Mouse (Mus musculus) liver, embryonic 15.5 days (tissue): ENCODE results near the gene Dnajb14. TPM values are rescaled to one million over a fixed set of nuclear protein-coding genes. Genes with fewer than 3 reads are reported as not detected.

Experiments used
- ATAC-seq: fragments of 200-750 bp; cut with Nextera tagmentation; 2 replicates; pipeline ENCODE4 v1.8.0; 2017; ENCODE audit warnings: moderate number of reproducible peaks, mild to moderate bottlenecking, moderate library complexity; ENCODE audit not compliant: insufficient read depth
- H3K27ac ChIP-seq: fragments of 300-500 bp; sonication (generic); replicated peaks from 2 replicates; pipeline ENCODE4 v1.5.1; 2015; ENCODE audit warnings: mild to moderate bottlenecking, inconsistent platforms
- H3K27me3 ChIP-seq: fragments of 300-500 bp; sonication (generic); 2 replicates; pipeline ENCODE4 v1.6.1; 2015; ENCODE audit warnings: mild to moderate bottlenecking, inconsistent platforms
- H3K36me3 ChIP-seq: fragments of 300-500 bp; sonication (generic); replicated peaks from 2 replicates; pipeline ENCODE4 v1.6.1; 2015; ENCODE audit warnings: moderate library complexity, mild to moderate bottlenecking, inconsistent platforms
- H3K4me1 ChIP-seq: fragments of 300-500 bp; sonication (generic); replicated peaks from 2 replicates; pipeline ENCODE4 v1.6.1; 2015; ENCODE audit warnings: inconsistent platforms
- H3K4me2 ChIP-seq: fragments of 300-500 bp; sonication (generic); 2 replicates; pipeline ENCODE4 v1.6.1; 2015; ENCODE audit warnings: moderate library complexity, mild to moderate bottlenecking, inconsistent platforms
- H3K4me3 ChIP-seq: fragments of 300-500 bp; sonication (generic); replicated peaks from 2 replicates; pipeline ENCODE4 v1.5.1; 2015; ENCODE audit warnings: mild to moderate bottlenecking, inconsistent platforms
- H3K9ac ChIP-seq: fragments of 300-500 bp; sonication (generic); 2 replicates; pipeline ENCODE4 v1.6.1; 2015; ENCODE audit warnings: moderate library complexity, mild to moderate bottlenecking, inconsistent platforms
- H3K9me3 ChIP-seq: fragments of 300-500 bp; sonication (generic); replicated peaks from 2 replicates; pipeline ENCODE4 v1.6.1; 2016; ENCODE audit warnings: inconsistent platforms
- WGBS: fragments of 180-500 bp; shearing (Covaris S2); methylation state at CpG from one replicate; pipeline ENCODE4 v1.1.7; 2015; ENCODE audit warnings: mixed read lengths; ENCODE audit not compliant: insufficient replicate concordance; 5-methylcytosine and 5-hydroxymethylcytosine counted together
- polyA plus RNA-seq: library from polyadenylated mRNA; unstranded; fragments of >200 nt; fragmentation: Nextera tagmentation; extraction: Ambion mirVana; gene quantifications from 2 replicates; pipeline ENCODE4 v1.2.1, GENCODE M21; 2015

Gene Dnajb14
- 3.8 and 4.5 TPM in 2 replicates for polyA plus RNA-seq

- under 1% methylated on average over 94 of the region's 94 CpGs for WGBS
- Histone ChIP-seq H3K27me3 (no peaks in the 10 kb centered on the region), H3K9me3 (no peaks in the 10 kb centered on the region), H3K4me2 (peak within 1 kb of the TSS; percentile 98), H3K36me3 (peaks cover 17% of the 10 kb centered on the region), H3K27ac (peak within 1 kb of the TSS; percentile 95), H3K4me1 (peaks cover 37% of the 10 kb centered on the region), H3K9ac (peak within 1 kb of the TSS; percentile 96), H3K4me3 (peak within 1 kb of the TSS; percentile 88)
- peak; percentile 63 for ATAC-seq
Measured at GRCm38 (mm10) chr3:137867437-137868093, at the start of gene Dnajb14. Dnajb14 (plus strand) TSS chr3:137867675.

GRCm38 (mm10) chr3:137818713-137819112 lies 48.8 kb upstream of the Dnajb14 start:
- Histone ChIP-seq H3K27me3 (no peaks in the 10 kb centered on the region), H3K27ac (no peak overlapping the region), H3K9ac (no peak overlapping the region), H3K36me3 (no peaks in the 10 kb centered on the region), H3K4me1 (no peaks in the 10 kb centered on the region), H3K9me3 (no peaks in the 10 kb centered on the region), H3K4me3 (no peak overlapping the region), H3K4me2 (no peak overlapping the region)
- WGBS, result 39% methylated on average over 4 of the region's 4 CpGs
- no peak for ATAC-seq

- no peaks in the 10 kb centered on the region for H3K36me3 ChIP-seq
- no peak overlapping the region for H3K4me3 ChIP-seq
- no peak overlapping the region for H3K4me2 ChIP-seq
- WGBS, result 37% methylated on average over 6 of the region's 6 CpGs
- ATAC-seq, result no peak
- no peaks in the 10 kb centered on the region for H3K27me3 ChIP-seq
- H3K9me3 ChIP-seq, result no peaks in the 10 kb centered on the region
- no peak overlapping the region for H3K27ac ChIP-seq
- H3K4me1 ChIP-seq, result no peaks in the 10 kb centered on the region
- no peak overlapping the region for H3K9ac ChIP-seq
Measured at GRCm38 (mm10) chr3:137820688-137821467, 46.6 kb upstream of the Dnajb14 start.

- Histone ChIP-seq H3K4me1 (no peaks in the 10 kb centered on the region), H3K27ac (no peak overlapping the region), H3K9ac (no peak overlapping the region), H3K4me2 (no peak overlapping the region), H3K27me3 (no peaks in the 10 kb centered on the region), H3K36me3 (no peaks in the 10 kb centered on the region), H3K4me3 (no peak overlapping the region), H3K9me3 (no peaks in the 10 kb centered on the region)
- no peak for ATAC-seq
- WGBS, result 49% methylated on average over 3 of the region's 3 CpGs
Measured at GRCm38 (mm10) chr3:137823317-137823716, 44.2 kb upstream of the Dnajb14 start.

- Histone ChIP-seq H3K27me3 (no peaks in the 10 kb centered on the region), H3K9me3 (no peaks in the 10 kb centered on the region), H3K4me1 (no peaks in the 10 kb centered on the region), H3K27ac (no peak overlapping the region), H3K4me2 (no peak overlapping the region), H3K4me3 (no peak overlapping the region), H3K36me3 (no peaks in the 10 kb centered on the region), H3K9ac (no peak overlapping the region)
- ATAC-seq, result no peak
- 6% methylated on average over 11 of the region's 11 CpGs for WGBS
Measured at GRCm38 (mm10) chr3:137827678-137828077, 39.8 kb upstream of the Dnajb14 start.

GRCm38 (mm10) chr3:137831156-137831555 lies 36.3 kb upstream of the Dnajb14 start:
- WGBS, result 59% methylated on average over 2 of the region's 2 CpGs
- no peak for ATAC-seq

GRCm38 (mm10) chr3:137833128-137833527 lies 34.3 kb upstream of the Dnajb14 start:
- no peak overlapping the region for H3K9ac ChIP-seq
- no peaks in the 10 kb centered on the region for H3K9me3 ChIP-seq
- no peak overlapping the region for H3K27ac ChIP-seq
- no peaks in the 10 kb centered on the region for H3K4me1 ChIP-seq
- H3K4me3 ChIP-seq, result no peak overlapping the region
- no peak for ATAC-seq
- no peaks in the 10 kb centered on the region for H3K36me3 ChIP-seq
- no peak overlapping the region for H3K4me2 ChIP-seq
- no peaks in the 10 kb centered on the region for H3K27me3 ChIP-seq

More at GRCm38 (mm10) chr3:137831156-137831555, 36.3 kb upstream of the Dnajb14 start:
- no peak overlapping the region for H3K27ac ChIP-seq
- no peak overlapping the region for H3K4me2 ChIP-seq
- no peaks in the 10 kb centered on the region for H3K27me3 ChIP-seq
- H3K4me3 ChIP-seq, result no peak overlapping the region
- no peaks in the 10 kb centered on the region for H3K9me3 ChIP-seq
- no peaks in the 10 kb centered on the region for H3K4me1 ChIP-seq
- no peaks in the 10 kb centered on the region for H3K36me3 ChIP-seq
- H3K9ac ChIP-seq, result no peak overlapping the region

GRCm38 (mm10) chr3:137833698-137834097 lies 33.8 kb upstream of the Dnajb14 start:
- Histone ChIP-seq H3K4me1 (no peaks in the 10 kb centered on the region), H3K27me3 (no peaks in the 10 kb centered on the region), H3K36me3 (no peaks in the 10 kb centered on the region), H3K4me2 (no peak overlapping the region), H3K27ac (no peak overlapping the region), H3K4me3 (no peak overlapping the region), H3K9ac (no peak overlapping the region), H3K9me3 (no peaks in the 10 kb centered on the region)
- ATAC-seq, result no peak
- WGBS, result 77% methylated on average over 4 of the region's 4 CpGs

- no peaks in the 10 kb centered on the region for H3K9me3 ChIP-seq
- H3K4me1 ChIP-seq, result no peaks in the 10 kb centered on the region
- H3K27me3 ChIP-seq, result no peaks in the 10 kb centered on the region
- no peak overlapping the region for H3K27ac ChIP-seq
- ATAC-seq, result no peak
- no peaks in the 10 kb centered on the region for H3K36me3 ChIP-seq
- H3K9ac ChIP-seq, result no peak overlapping the region
- H3K4me2 ChIP-seq, result no peak overlapping the region
- no peak overlapping the region for H3K4me3 ChIP-seq
- 81% methylated on average over 1 of the region's 1 CpGs for WGBS
Measured at GRCm38 (mm10) chr3:137836543-137836942, 30.9 kb upstream of the Dnajb14 start.

- H3K9ac ChIP-seq, result no peak overlapping the region
- ATAC-seq, result no peak
- no peak overlapping the region for H3K4me3 ChIP-seq
- no peak overlapping the region for H3K4me2 ChIP-seq
- H3K4me1 ChIP-seq, result no peaks in the 10 kb centered on the region
- H3K9me3 ChIP-seq, result no peaks in the 10 kb centered on the region
- no peaks in the 10 kb centered on the region for H3K27me3 ChIP-seq
- no peak overlapping the region for H3K27ac ChIP-seq
- no peaks in the 10 kb centered on the region for H3K36me3 ChIP-seq
Measured at GRCm38 (mm10) chr3:137838160-137838559, 29.3 kb upstream of the Dnajb14 start.

GRCm38 (mm10) chr3:137842944-137843343 lies 24.5 kb upstream of the Dnajb14 start:
- Histone ChIP-seq H3K27ac (no peak overlapping the region), H3K4me3 (no peak overlapping the region), H3K27me3 (no peaks in the 10 kb centered on the region), H3K4me2 (no peak overlapping the region), H3K9ac (no peak overlapping the region), H3K4me1 (peaks cover 14% of the 10 kb centered on the region), H3K9me3 (no peaks in the 10 kb centered on the region), H3K36me3 (no peaks in the 10 kb centered on the region)
- peak; percentile 59 for ATAC-seq
- WGBS, result 78% methylated on average over 1 of the region's 1 CpGs
